Mouse (Mus musculus): Measurements from ENCODE around the gene Tet2.

GRCm38 (mm10) chr3:133468883-133469282 lies 76.1 kb downstream of the Tet2 start:
- TF ChIP-seq CTCF (IDR thresholded peaks at IDR 0.05; ENCODE audit: insufficient read depth, low read depth, low read length) (no peak), POLR2A (IDR thresholded peaks at IDR 0.05; ENCODE audit: insufficient read depth, low read depth, low read length) (no peak)
